Mouse (Mus musculus) adrenal gland, adult (tissue): ENCODE data around the gene Tmem9.
A peak's percentile ranks its signal among the peaks of the same experiment; 100 is the strongest.

Experiments used
- DNase-seq, 2 experiments: peaks; one replicate each; pipeline ENCODE4 v3.0.0; 2022 to 2023; ENCODE audit warnings: low spot score in 1 of 2; ENCODE audit not compliant: inconsistent age in 2 of 2

The Tmem9 gene

DNA sequence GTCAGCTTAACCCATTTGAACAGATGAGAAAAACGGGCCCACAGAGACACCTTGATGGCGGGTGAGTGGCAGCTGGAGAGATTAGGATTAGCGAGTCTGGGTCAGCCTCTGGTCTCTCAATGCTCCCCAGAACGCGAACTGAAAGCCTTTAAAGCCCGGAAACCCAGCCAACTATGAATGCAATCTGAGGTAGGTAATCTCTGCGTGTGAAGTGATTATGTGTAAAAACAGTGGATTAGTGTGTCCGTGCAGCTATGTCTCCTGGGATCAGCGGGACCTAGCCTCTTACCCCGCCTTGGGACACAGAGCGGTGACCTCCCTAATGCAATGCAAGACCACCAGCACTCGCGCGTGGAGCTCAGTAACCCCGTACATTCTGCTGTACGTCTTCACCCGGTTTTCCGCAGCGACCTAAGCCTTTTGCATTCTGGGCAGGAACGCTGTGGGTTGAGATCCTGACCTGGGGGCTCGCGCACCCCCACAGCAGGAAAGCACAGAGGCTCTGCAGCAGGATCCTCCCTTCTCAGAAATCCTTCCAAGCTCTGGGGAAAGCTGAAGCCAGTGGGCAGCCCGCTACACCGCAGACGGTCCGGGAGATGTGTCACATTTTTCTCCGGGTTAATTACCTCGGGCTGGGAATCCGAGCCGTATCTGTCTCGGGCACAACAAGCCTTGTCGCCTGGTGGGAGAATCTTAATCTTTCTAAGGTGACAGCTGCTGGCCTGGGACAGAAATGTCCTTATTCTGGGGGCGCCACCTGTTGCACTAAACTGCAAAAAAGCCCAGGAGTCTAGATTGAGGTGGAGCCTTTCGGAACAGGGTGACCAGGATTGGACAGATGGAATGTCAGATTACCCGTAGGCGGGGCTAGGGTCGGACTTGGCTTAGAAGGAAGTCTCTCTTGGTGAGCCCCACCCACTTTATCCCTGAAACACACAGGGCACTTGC lies at the start of gene Tmem9:
Gene Tmem9 (plus strand): TSS at position 940 of the 948 bp plus-strand sequence.
- DNase-seq = peak; percentile 87 to 96

DNA sequence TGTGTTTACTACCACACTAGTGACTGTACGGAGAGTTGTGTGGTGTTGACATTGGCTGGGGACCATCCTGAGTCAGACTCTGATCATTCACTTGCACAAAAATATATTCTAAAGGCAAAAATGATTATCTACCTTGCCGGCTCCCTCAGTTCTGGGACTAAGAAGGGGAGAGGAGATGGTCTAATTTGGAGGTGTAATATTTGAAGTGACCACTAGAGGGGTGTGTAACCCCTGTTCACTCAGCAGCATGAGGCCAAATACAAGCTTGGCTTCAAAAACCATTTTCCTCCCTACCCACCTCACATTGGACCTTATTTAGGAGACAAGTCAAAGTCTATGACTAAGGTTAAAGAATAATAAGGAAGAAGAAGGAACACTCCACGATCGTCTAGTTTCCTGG lies 49.5 kb upstream of the Tmem9 start:
- DNase-seq = peak in 1 of 2 experiments; percentile 72

DNA sequence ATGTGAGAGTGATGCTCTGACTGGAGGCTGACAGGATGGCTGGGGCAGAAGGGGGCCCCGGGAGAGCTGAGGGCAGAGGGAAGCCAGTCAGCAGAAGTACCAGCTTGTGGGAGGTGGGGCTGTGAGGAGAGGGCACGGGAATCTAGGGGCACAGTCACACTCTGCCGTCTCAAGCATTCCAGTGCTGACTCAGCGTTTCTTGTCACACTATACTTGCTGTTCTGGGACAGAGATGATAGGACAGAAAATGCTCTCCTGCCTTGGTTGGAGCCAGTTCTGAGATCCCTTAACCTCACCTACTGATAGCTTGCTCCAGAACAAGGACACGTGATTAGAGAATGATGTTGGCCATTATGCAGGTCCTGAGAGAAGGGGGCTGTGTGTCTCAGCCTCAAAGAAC lies 44.8 kb upstream of the Tmem9 start:
- no peak for DNase-seq

DNA sequence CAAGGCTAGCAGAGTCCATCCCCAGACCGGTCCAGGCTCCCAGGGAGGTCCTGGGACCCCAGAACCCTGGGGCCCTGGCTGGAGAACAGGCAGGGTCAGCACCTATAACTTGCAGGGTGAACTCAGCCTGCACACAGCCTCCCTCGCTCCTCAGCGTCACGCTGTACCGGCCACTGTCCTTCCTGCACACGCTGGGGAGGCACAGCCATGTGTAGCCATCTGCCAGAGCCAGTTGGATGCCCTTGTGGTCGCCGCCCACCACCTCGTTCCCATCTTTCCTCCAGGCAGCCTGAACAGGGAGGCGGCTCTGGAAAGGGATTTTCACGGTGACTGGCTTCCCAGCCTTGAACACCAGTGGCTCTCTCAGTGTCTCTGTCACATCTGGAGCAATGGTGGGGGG lies 43.4 kb upstream of the Tmem9 start:
- DNase-seq = no peak

DNA sequence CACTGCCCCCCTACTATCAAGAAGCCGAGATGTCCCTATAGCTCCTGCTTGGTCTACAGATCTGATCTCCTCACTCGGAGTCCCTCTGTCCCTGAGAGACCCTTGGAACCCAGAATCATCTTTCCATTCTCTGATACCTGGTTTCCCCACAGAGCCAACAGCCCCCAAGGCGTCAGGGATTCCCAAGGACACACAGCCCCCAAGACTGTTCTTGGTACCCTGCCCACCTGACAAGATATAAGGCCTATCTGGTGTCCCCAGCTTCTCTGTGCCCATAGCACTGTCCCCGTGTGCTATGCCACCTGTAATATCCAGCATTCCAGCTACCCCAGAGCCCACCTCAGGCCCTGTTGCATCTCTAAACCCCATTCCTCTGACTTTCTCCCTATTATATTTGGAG lies 40.2 kb upstream of the Tmem9 start:
- no peak for DNase-seq

DNA sequence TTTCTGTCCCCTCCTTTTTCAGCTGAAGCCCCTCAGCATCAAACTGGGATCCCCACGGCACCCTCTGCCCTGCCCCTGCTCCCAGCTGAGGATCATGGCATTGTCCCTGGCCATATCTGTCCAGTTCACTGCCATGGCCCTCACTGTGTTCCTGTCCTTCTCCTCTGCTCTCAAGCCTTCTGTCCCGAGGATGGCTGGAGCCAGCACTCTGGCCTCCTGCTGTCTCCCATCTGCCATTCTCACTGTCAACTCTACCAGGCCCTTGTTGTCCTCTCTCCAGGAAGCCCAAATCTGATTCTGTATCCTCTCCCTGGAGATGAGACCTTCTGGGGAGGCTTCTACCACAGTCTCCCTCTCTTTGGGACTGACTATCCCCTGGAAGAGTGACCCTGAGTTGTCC lies 37.5 kb upstream of the Tmem9 start:
- DNase-seq = no peak

DNA sequence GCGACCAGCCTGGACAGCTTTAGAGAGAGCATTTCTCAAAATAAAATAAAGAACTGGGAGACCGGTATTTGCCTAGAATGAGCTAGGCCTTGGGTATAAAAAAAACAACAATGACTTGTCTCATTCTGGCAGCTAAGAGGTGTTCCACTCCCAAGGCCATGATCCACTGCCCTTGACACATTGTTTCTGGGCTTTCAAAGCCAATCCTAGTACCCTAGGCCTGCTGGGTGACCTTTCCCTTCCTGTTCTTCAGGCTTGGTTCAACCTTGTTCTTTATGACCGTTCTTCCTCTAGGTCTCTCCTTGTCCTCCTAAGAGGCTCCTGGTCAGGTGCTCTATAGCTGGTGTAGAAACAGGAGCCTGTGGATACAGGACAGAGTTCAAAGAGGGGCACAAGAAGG lies 35.4 kb upstream of the Tmem9 start:
- DNase-seq = peak; percentile 49 to 68

DNA sequence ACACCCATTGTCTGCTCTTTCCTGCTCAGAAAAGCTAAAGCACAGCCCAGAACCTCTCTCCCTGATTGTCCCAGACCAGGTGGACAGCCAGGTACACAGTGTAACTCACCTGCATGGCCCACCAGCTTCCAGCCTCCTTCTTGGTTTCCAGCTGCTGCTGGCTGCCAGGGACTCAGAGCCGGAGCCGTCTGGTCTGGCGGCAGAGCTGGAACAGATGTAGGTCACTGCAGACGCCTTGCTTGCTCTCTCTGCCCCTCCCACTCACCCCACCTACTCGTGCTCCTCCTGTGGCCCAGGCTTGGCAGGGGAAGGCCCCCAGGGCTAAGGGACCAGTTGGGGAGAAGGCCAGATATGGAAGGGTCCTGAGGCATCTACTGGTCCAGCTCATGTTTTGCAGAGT lies 23.8 kb upstream of the Tmem9 start:
- DNase-seq = no peak

DNA sequence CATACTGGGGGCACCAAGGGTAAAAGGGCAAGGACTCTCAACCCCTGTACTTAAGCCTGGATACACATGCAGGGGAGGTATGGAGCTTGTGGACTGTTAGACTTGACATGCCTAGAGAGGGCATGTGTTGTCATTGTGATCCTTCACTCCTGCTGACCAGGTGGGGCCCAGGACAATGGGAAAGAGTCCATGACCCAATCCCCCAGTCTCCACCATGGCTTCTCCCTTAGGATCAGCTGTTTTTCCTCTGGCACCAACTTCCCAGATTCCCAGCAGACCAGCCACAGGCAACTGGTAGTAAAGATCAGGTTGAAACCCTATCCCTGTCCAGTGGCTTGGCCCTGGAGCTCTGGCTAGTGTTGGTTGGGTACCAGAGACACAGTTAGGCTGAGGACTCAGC lies 18.1 kb upstream of the Tmem9 start:
- no peak for DNase-seq

DNA sequence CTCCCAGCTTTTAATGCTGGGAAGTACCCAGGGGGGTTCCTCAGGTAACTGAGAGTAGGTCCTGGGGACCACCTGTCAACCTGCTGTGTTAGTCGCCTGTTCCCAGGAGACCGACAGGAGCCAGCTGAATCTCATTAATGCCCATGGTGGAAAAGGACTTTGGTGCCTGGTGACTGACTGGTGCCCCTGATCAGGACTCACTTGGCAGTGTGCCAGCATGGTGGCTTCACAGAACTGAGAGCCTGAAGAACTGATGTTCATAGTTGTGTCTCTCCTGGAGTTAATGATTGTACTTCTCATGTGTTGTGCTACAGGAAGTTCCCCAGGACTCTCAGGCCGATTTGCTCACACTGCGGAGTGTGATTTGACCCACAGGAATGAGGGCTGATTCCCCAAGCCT lies 14.5 kb upstream of the Tmem9 start:
- DNase-seq = no peak

DNA sequence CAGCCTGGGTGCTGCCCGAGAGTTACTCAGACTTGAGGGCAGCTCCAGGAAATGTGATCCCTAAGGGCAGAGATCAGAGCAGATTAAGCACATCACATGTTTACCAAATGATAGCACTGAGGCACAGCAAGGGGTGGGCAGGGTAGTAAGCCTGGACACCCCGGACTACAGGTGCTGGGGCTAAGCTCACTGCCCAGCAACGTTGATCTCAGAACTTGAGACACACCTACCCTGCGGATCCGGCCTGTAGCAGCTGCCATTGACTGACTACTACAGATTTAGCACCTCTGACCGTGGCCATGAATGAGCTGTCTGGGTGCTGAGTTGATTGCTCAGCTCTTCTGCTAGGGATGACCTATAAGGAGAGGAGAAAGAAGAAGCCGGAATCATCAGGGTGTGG lies 10.4 kb upstream of the Tmem9 start:
- no peak for DNase-seq

DNA sequence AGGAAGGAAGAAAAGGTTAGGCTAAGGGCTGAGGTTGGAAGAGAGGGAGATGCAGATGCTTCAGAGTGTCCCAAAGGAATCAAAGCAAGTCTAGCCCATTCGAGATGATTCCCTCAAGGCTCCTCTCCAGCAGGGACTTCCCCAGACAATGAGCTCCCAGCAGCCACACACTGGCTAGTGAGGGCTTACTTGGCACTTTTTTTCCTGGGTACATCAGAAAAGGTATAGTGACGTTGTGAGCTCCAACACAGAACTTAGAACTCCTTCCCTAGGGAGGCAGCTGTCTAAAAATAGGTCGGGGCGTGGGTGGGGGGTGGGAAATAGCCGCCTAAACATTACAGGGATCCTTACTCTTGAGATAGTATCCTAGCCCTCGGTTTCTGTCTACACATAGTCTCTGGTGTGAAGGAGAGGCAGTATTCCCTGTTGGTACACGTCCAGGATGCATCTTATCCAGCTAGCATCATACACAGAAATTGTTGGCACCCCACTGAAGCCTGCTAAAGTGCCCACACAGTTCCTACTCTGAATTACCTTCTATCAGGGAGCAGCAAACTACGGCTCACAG lies 8.1 kb upstream of the Tmem9 start:
- no peak for DNase-seq

DNA sequence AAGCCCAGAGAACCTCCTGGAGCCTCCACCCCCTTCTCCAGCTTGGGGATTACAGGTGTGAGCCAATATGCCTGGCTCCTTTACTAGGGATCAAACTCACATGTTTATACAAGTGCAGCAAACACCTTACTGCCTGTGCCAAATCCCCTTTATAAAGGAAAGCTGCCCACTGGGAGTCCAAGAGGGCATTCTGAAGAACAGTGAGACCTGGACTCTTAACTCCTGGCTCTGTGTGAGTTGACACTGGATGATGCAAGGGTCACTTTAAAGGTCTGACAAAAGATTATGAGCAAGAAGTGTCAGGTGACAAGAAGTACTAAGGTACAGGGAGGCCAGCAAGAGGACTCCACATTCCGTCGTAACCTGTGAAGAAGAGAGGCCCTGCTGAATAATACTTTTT lies 6.5 kb upstream of the Tmem9 start:
- DNase-seq = no peak

DNA sequence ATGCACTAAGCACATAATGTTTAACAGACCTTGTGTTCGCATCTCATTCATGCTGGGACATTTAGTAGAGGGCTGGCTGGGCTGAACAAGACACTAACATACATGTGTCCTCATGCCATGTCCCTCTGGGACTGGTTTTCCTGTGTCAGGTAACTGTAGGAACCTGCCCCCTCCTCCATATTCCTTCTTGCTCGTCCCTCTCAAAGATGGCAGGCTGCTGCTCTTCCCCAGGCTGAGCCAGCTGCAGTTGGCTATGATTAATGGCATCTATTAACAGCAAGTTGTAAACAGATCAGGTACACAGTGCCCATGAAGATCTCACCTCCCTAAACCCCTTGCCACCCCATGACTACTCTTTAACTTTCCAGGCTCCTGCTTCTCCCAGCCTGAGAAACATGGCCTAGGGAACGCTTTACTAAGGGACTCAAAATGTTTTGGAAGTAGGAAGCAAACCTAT lies 1.6 kb upstream of the Tmem9 start, which contains the start of gene Igfn1:
Gene Igfn1 (minus strand): TSS at position 51 of the 457 bp plus-strand sequence.
- DNase-seq = no peak

DNA sequence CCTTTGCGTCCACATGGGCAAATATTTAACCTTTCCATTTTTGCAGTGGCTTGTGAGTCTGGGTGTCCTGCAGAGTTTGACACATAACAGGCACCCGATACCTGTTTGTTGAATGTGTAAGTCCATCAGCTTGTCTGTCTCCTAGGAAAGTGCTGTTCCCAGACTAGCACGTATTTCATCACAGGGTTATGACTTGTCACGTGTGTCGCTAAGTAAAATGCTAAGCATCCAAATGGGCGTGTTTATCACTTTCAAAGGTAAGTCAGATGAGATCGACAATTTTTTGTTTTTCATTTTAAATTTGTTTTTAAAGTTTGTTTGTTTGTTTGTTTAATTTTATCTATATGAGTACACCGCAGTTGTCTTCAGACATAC lies 196 bp downstream of the Tmem9 start:
- no peak for DNase-seq

DNA sequence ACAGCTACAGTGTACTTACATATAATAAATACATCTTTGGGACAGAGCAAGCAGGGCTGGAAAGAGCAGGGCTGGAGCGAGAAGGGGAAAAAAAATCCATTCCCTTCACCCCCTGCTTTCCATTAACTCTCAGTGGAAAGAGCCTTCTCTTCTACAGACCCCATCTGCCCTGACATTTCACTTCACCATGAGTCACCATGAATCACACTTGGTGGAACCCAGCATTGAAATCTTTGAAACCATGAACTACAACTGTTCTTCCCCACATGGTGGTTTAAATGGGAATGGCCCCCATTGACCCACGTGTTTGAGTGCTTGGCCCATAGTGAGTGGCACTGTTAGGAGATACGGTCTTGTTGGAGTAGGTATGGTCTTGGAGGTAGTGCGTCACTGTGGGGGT lies 2.3 kb downstream of the Tmem9 start:
- peak in 1 of 2 experiments; percentile 60 for DNase-seq

DNA sequence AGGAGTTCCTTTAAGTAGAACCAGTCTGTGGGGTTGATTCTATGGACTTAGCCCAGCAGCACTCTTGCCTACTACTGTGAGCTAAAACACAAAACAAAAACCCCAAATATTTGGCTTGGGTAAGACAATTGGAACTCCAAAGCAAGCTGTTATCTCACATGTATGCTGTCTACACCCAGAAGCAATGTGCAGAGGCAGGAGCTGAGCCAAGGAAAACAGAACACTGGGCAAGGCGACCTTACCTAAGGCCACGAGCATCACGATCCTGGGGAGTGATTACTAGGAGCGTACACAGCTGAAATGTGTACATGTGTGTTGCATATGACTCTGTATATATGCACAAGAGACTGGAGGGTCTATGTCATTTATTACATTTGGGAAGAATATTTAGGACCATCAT lies 5.6 kb downstream of the Tmem9 start:
- no peak for DNase-seq

DNA sequence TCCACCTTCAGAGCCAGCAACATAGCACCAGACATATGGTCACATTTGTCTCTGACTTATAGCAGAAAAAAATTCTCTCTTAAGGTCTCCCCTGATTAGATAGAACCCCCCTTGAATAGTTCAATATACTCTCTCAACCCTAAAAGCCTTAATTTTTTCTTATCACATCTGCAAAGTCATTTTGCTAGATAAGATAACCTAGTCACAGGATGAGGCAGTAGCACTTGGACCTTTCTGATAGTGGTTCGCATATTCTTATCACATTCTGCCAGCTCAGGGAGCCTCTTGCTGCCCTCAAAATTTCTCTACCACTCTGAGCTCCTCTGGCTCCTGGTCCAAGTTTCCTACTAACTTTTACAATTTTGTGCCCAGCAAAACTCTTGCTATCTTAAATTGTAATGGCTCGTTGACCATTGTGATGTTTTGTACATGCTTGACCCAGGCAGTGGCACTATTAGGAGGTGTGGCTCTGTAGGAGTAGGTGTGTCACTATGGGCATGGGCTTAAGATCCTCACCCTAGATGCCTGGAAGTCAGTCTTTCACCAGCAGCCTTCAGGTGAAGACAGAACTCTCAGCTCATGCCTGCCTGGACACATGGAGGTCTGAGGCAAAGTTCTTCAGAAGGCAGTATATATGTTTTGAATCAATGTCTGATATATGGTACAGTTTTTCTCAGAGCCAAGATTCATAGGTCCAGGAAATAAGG lies 7.0 kb downstream of the Tmem9 start:
- no peak for DNase-seq

DNA sequence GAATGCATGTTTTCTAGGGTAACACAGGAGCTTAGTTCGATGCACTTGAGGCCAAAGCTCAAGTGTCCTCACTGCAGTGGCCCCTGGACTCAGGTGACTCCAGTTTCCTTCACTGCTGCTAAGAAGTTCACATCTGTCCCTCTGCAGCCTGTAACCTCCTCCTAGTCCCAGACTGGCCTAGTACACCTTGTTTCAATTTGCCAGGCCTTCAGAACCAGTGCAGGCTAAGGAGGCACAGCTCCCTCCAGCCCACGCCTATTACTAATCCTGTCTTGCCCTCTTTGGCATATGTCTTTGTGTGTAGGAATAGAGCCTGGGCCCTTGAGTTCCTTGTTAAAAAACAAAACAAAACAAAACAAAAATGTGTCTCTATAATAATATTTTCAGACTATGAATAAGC lies 9.4 kb downstream of the Tmem9 start:
- no peak for DNase-seq

DNA sequence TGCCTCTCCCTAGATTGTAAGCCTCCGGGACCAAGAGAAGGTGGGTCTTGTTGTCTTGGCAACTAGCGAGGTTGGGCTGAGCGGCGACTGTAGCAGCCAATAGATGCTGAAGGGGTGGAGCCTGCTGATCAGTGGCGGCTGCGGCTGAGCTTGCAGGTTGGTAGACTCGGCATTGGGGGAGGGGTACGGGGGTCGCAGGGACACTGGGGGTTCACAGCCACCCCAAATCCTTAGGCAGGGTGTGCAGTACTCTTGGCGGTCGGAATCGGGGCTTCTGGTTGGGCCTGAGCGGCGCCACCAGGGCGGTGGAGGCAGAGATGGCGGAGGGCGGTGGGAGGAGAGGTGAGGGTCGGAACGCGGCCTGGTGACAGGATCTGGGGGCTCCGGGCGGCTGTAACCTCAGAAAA lies 10.0 kb downstream of the Tmem9 start:
- peak; percentile 93 to 98 for DNase-seq

DNA sequence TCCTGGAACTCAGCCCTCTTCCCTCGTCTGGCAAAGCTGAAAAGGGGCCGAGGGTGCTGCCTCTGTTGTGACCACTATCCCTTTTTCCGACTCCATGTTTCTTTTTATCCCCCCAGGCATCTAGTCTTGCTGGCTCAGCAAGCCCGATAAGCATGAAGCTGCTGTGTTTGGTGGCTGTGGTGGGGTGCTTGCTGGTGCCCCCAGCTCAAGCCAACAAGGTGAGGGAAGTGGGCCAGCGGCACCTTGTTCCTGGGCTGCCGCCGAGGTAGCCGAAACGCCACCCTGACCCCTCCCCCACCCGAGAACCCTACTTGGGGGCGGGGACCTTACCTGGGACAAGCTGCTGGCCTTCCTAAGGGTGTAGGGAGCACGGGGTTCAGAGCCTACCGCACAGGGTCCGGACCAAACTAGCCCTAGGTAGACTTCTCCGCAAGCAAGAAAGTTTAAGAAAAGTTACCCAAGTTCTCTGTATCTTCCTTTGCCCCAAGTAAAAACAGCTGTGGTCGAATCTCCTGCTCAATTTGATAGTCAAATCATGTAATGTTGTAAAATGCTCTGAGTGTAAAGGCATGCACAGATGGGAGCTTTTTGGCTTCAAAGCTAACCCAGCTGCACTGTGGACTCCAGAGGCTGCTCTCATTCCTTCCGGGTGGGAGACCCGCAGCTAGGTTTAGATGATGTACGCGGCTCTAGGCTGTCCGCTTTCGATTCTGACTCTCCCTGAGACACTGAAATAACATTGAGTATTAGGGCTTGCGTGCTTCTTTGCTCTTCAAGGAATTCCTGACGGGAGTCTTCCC lies 10.6 kb downstream of the Tmem9 start:
- peak; percentile 44 to 76 for DNase-seq
